Mouse (Mus musculus): ENCODE data around the gene Sp1. TPM values are rescaled to one million over a fixed set of nuclear protein-coding genes. Genes with fewer than 3 reads are reported as not detected.

Sp1 gene
- total and polyA plus RNA-seq, 3 experiments: 23.5 to 31.8 (median 27.1) TPM

DNA sequence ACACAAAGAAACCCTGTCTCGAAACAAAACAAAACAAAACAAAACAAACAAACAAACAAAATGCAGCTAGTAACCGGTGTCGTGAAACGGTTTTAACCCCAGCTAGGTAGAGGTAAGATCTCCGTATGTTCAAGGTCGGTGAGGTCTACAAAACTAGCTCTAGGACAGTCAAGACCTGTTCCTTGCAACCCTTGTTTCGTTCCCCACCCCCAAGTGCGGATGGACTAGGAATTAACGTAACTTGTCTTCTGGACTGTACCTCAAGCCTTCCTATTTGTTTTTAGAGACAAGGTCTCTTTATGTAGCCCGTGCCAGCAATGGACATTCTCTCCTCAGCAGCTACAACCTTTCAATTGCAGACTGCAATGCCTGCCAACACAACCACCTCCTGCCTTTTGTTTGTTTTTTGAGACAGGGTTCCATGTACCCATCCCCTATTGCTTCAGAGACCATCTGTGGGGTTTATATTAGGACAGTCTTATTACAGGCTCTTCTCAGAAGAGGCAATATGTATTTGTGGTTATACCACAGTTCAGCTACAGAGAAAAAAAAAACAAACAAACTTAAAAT, 5.4 kb upstream of the Sp1 start:
- H3K9me3 ChIP-seq (replicated peaks; ENCODE audit: low read length): no peaks in the 10 kb centered on the region
- peak overlapping the region in 2 of 3 experiments; percentile 72 to 80 for H3K4me3 ChIP-seq (replicated peaks in 1 of 3; ENCODE audit: low read depth in 2 of 3, low read length in 2 of 3, poor library complexity in 1 of 3)
- in situ Hi-C loops (cut with MboI; ENCODE audit: low pct_ligation_motif_present, low pct_unique_long_range_greater_than_20kb, low sequenced_read_pairs) (no loop called here), dilution Hi-C loops (cut with MboI; ENCODE audit: extremely low pct_ligation_motif_present, extremely low pct_unique_long_range_greater_than_20kb, low sequenced_read_pairs) (no loop called here)
- no peak for DNase-seq (ENCODE audit: extremely low read depth)
- peak overlapping the region; percentile 87 for H3K4me2 ChIP-seq (ENCODE audit: insufficient read depth, low read depth, poor library complexity, severe bottlenecking)
- no peaks in the 10 kb centered on the region for H3K79me2 ChIP-seq (replicated peaks; ENCODE audit: control insufficient read depth, extremely low read depth, insufficient read depth, poor library complexity, severe bottlenecking)
- H3K27ac ChIP-seq (ENCODE audit: insufficient read depth, low read depth): no peak overlapping the region
- H3K9ac ChIP-seq (ENCODE audit: insufficient read depth, low read depth): peak overlapping the region; percentile 88; the same call in 1 of the 2 replicates
- H3K27me3 ChIP-seq (replicated peaks): no peaks in the 10 kb centered on the region
- TF ChIP-seq ZC3H11A (IDR thresholded peaks at IDR 0.05; ENCODE audit: low read depth, low read length) (no peak), IRF4 (IDR thresholded peaks at IDR 0.05; ENCODE audit: low read depth, low read length) (no peak), RAD21 (IDR thresholded peaks at IDR 0.05; ENCODE audit: low read depth, low read length) (no peak), MXI1 (IDR thresholded peaks at IDR 0.05; ENCODE audit: low read depth, low read length) (no peak), POLR2AphosphoS2 (IDR thresholded peaks at IDR 0.05; ENCODE audit: low read depth, low read length) (no peak)
- H3K4me1 ChIP-seq (ENCODE audit: control insufficient read depth in 1 of 2, insufficient read depth in 2 of 2): peaks cover 5 to 24% of the 10 kb centered on the region in 2 experiments; a peak in 3 of 4 replicates
- H3K36me3 ChIP-seq (replicated peaks in 1 of 2; ENCODE audit: control insufficient read depth in 1 of 2, insufficient read depth in 1 of 2, low read length in 1 of 2): no peaks in the 10 kb centered on the region

DNA sequence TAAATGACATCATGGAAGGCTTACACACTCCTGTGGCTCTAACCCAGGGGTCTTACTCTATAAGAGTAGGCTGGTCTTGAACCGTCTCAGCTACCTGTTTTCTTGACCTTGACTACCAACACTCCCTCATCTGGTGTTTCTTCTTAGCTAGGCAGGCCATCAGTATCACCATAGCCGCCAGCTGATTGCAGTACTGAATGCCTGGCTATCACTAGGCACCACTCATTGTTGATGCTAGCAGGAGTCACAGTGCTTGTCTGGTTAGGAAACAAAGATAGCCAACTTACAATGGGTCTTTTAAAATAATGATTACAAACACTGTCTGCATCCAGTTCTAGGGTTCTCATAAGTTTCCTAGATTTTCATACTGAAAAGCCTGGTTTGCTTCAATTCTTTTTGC, 4.7 kb upstream of the Sp1 start:
- Histone ChIP-seq H3K27me3 (replicated peaks) (no peaks in the 10 kb centered on the region), H3K36me3 (replicated peaks in 1 of 2; ENCODE audit: control insufficient read depth in 1 of 2, insufficient read depth in 1 of 2, low read length in 1 of 2) (no peaks in the 10 kb centered on the region), H3K9ac (ENCODE audit: insufficient read depth, low read depth) (no peak overlapping the region), H3K4me3 (replicated peaks in 1 of 3; ENCODE audit: low read depth in 2 of 3, low read length in 2 of 3, poor library complexity in 1 of 3) (no peak overlapping the region), H3K4me1 (ENCODE audit: control insufficient read depth in 1 of 2, insufficient read depth in 2 of 2) (peaks cover 5 to 24% of the 10 kb centered on the region in 2 experiments; a peak in 3 of 4 replicates), H3K9me3 (replicated peaks; ENCODE audit: low read length) (no peaks in the 10 kb centered on the region), H3K79me2 (replicated peaks; ENCODE audit: control insufficient read depth, extremely low read depth, insufficient read depth, poor library complexity, severe bottlenecking) (no peaks in the 10 kb centered on the region), H3K4me2 (ENCODE audit: insufficient read depth, low read depth, poor library complexity, severe bottlenecking) (no peak overlapping the region), H3K27ac (ENCODE audit: insufficient read depth, low read depth) (no peak overlapping the region)
- dilution Hi-C loops (cut with MboI; ENCODE audit: extremely low pct_ligation_motif_present, extremely low pct_unique_long_range_greater_than_20kb, low sequenced_read_pairs) (no loop called here), in situ Hi-C loops (cut with MboI; ENCODE audit: low pct_ligation_motif_present, low pct_unique_long_range_greater_than_20kb, low sequenced_read_pairs) (no loop called here)
- TF ChIP-seq ZMIZ1 (IDR thresholded peaks at IDR 0.05; ENCODE audit: low read depth, low read length): no peak
- no peak for TF ChIP-seq MXI1 (IDR thresholded peaks at IDR 0.05; ENCODE audit: low read depth, low read length)
- no peak for DNase-seq (ENCODE audit: extremely low read depth)

DNA sequence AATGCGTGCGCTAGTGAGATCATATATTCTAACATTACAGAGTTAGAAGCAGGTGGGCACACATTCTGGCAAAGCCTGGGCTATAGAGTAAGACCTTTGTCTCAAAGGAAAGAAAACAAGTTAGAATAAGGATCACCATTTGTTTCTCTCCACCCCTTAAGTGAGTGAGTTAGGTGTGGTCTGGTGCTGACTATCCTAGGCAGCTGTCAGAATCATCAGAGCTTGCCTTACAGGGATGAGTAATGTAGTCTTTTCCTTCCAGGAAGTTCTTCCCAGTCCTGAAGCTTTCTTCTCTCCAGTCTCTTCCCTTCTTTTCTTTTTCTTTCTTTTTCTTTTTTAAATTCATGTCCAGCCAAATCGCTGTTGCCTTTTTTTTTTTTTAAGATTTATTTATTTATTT, 3.7 kb upstream of the Sp1 start:
- Histone ChIP-seq H3K27ac (ENCODE audit: insufficient read depth, low read depth) (no peak overlapping the region), H3K4me1 (ENCODE audit: control insufficient read depth in 1 of 2, insufficient read depth in 2 of 2) (peaks cover 5 to 28% of the 10 kb centered on the region in 2 experiments; a peak in 3 of 4 replicates)

More for the DNA sequence above, 3.7 kb upstream of the Sp1 start:
- H3K27me3 ChIP-seq (replicated peaks): no peaks in the 10 kb centered on the region
- DNase-seq (ENCODE audit: extremely low read depth): no peak
- no peak overlapping the region for H3K4me3 ChIP-seq (replicated peaks in 1 of 3; ENCODE audit: low read depth in 2 of 3, low read length in 2 of 3, poor library complexity in 1 of 3)
- no peaks in the 10 kb centered on the region for H3K9me3 ChIP-seq (replicated peaks; ENCODE audit: low read length)
- dilution Hi-C loops (cut with MboI; ENCODE audit: extremely low pct_ligation_motif_present, extremely low pct_unique_long_range_greater_than_20kb, low sequenced_read_pairs): no loop called here
- TF ChIP-seq BHLHE40 (IDR thresholded peaks at IDR 0.05; ENCODE audit: low read depth, low read length): no peak
- TF ChIP-seq RAD21 (IDR thresholded peaks at IDR 0.05; ENCODE audit: low read depth, low read length): no peak
- TF ChIP-seq TCF12 (IDR thresholded peaks at IDR 0.05; ENCODE audit: low read depth, low read length): no peak
- no peak for TF ChIP-seq USF2 (conservative IDR thresholded peaks at IDR 0.05; ENCODE audit: low read depth, low read length)
- TF ChIP-seq NELFE (IDR thresholded peaks at IDR 0.05; ENCODE audit: low read depth, low read length): no peak
- no peak for TF ChIP-seq MXI1 (IDR thresholded peaks at IDR 0.05; ENCODE audit: low read depth, low read length)
- TF ChIP-seq GABPA (IDR thresholded peaks at IDR 0.05; ENCODE audit: insufficient replicate concordance, low read depth, low read length): no peak
- no peak for TF ChIP-seq JUND (conservative IDR thresholded peaks at IDR 0.05; ENCODE audit: low read depth, low read length)
- no peak for TF ChIP-seq ZC3H11A (IDR thresholded peaks at IDR 0.05; ENCODE audit: low read depth, low read length)
- TF ChIP-seq MAX (IDR thresholded peaks at IDR 0.05; ENCODE audit: low read length): no peak
- TF ChIP-seq ELF1 (IDR thresholded peaks at IDR 0.05; ENCODE audit: low read depth, low read length): no peak
- no peak for TF ChIP-seq ZKSCAN1 (IDR thresholded peaks at IDR 0.05; ENCODE audit: borderline replicate concordance, low read depth, low read length)
- no peak for TF ChIP-seq CHD1 (IDR thresholded peaks at IDR 0.05; ENCODE audit: low read depth, low read length)
- no peak for TF ChIP-seq PAX5 (IDR thresholded peaks at IDR 0.05; ENCODE audit: low read length)
- no peak for TF ChIP-seq NRF1 (IDR thresholded peaks at IDR 0.05; ENCODE audit: low read depth, low read length)
- no peak for TF ChIP-seq ETS1 (conservative IDR thresholded peaks at IDR 0.05; ENCODE audit: low read depth, low read length)
- H3K79me2 ChIP-seq (replicated peaks; ENCODE audit: control insufficient read depth, extremely low read depth, insufficient read depth, poor library complexity, severe bottlenecking): peaks cover 3% of the 10 kb centered on the region
- no peak overlapping the region for H3K9ac ChIP-seq (ENCODE audit: insufficient read depth, low read depth)
- no peak overlapping the region for H3K4me2 ChIP-seq (ENCODE audit: insufficient read depth, low read depth, poor library complexity, severe bottlenecking)
- peaks cover 0 to under 1% of the 10 kb centered on the region in 2 experiments for H3K36me3 ChIP-seq (replicated peaks in 1 of 2; ENCODE audit: control insufficient read depth in 1 of 2, insufficient read depth in 1 of 2, low read length in 1 of 2)
- in situ Hi-C loops (cut with MboI; ENCODE audit: low pct_ligation_motif_present, low pct_unique_long_range_greater_than_20kb, low sequenced_read_pairs): no loop called here
